Mouse (Mus musculus): ENCODE results near the gene Rps6. TPM values are rescaled to one million over a fixed set of nuclear protein-coding genes. Genes with fewer than 3 reads are reported as not detected.
A peak's percentile ranks its signal among the peaks of the same experiment; 100 is the strongest.
"Not testable (repeated sequence)": the region's sequence is repeated elsewhere in the genome, so short reads cannot be mapped to it uniquely, and the experiment has no call there.

The Rps6 gene
- total RNA-seq, 2 experiments from 2014 or later: 454 to 481 TPM

DNA sequence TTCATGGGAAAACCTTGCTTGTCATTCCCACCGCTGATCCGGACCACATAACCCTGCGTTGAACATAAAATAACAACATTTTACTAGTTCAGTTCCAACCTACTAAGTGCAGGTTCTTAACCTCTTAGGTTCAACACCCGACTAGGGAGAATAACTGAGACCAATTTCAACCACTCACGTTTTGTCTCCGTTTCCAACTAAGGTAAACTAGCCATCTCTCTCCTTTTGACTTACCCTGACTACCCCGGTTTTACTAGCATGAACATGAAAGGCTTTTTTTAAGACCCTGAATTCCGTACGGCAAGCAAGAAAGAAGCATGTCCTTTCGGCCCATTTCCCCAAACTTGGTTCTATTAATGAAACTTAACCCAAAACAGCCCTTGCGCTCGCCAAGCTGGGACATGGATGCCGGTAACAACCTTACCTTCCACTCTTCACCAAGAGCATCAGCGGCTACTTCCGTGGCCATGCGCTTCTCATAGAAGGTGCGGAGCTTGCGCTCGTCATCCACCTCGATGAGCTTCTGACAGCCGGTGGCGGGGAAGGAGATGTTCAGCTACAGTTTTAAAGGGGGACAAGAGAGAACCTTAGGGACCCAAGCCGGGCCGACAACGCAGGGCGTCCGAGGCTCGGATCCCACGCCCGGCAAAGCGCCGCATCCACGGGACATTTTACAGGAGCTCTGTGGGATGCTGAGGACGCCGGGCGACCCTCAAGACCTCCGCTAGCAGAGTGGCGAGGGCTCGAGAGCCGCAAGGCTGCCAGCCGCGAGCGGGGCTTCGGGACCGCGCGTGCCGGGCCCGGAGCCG, 704 bp downstream of the Rps6 start:
- no peak for DNase-seq
- intact Hi-C loops (cut with DNase I): loop anchor here (1.0 kb wide), 1 partner anchor 67 kb away; no protein-coding TSS in a partner anchor

DNA sequence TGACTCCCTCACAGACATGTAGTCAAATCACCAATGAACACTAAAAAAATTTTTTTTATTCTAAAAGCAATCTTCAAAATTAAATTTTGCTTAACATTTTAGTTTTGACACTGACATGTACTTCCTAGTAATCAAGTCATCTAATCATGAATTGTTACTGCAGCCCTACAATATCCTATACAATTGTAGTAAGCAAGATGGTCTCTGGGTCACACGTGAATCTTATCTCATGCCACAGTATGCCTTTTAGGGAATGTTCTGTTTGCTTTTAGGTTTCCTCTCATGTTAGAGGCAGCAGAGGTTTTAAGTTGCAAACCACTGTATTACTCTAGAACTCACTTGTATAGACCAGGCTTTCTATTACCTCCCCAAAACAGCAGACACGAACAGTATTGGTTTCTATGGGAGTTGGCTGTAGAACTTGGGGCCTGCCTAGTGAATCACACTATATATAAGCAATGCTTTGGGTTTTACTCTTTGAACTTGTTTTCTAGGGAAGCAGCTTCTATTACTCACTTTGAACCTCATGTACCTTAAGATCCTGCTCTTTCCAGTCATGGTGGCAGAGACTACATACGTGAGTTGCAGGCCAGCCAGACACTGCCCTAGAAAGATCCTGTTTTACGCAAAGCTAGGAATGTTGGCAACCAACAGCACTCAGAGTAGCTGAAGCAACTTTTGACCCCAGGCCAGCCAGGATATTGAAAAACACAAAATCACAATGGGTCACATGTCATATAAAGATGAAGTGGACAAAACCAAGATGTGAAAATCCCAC, 4.2 kb downstream of the Rps6 start:
- DNase-seq: no peak
- intact Hi-C loops (cut with DNase I): no loop called here

- no peak for DNase-seq
- intact Hi-C loops (cut with DNase I): no loop called here
These were observed 5.2 kb downstream of the Rps6 start for GRCm38 (mm10) chr4:86852018-86852417.

- intact Hi-C loops (cut with DNase I): no loop called here
These were observed 5.9 kb downstream of the Rps6 start for GRCm38 (mm10) chr4:86851331-86851730.

DNA sequence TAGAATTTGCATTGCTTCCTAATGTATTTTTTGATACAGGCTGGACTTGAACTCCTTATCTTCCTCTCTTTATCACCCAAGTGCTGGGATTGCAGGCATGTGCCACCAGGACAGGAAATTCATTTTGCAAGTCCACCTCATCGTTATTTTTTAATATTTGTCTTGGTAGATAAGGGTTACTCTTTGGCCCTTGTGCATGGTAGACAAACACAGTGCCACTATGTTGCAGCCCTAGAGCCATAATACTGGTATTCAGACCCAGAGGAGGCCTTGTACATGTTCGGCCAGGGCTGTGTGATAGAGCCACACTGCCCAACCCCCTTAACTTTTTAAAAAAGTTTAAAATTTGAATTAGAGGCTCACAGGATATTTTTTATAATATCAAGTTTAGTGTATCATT, 10.0 kb downstream of the Rps6 start:
- intact Hi-C loops (cut with DNase I): no loop called here
- DNase-seq: no peak

More at GRCm38 (mm10) chr4:86851331-86851730, 5.9 kb downstream of the Rps6 start:
- no peak for DNase-seq

DNA sequence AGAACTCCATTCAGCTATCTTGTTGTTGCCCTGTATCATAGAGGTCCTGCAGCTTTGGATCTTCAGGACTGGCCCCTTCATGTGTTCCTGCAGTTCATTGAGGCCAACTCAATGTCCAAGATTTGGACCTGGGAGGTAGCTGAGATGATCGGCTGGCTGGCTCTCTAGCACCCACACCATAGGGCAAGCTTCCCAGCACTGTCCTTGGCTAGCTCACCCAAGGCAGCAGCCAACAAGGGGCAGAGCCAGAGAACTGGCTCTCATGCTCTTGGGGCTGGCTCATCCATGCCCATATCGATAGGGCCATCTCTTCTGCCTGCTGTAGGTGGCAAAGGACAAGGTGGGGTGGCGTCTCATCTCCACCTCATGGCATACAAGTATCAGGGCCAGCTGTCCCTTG, 11.8 kb downstream of the Rps6 start:
- peak; percentile 16 to 19 for DNase-seq
- intact Hi-C loops (cut with DNase I): no loop called here

DNA sequence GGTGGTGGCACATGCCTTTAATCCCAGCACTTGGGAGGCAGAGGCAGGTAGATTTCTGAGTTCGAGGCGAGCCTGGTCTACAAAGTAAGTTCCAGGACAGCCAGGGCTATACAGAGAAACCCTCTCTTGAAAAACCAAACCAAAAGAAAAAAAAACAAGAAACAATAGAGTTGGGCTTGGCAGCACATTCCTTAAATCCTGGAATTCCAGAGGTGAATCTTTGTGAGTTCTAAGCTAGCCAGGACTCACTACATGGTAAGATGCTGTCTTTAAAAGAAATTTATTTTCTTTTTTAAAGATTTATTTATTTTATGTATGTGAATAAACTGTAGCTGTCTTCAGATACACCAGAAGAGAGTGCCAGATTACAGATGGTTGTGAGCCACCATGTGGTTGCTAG, 16.1 kb downstream of the Rps6 start:
- intact Hi-C loops (cut with DNase I); DNase-seq: not testable (repeated sequence)

- DNase-seq: no peak
- intact Hi-C loops (cut with DNase I): no loop called here
These were observed 25.3 kb downstream of the Rps6 start for GRCm38 (mm10) chr4:86831896-86832295.

GRCm38 (mm10) chr4:86825143-86825542, 32.1 kb downstream of the Rps6 start:
- intact Hi-C loops (cut with DNase I): no loop called here
- no peak for DNase-seq

DNA sequence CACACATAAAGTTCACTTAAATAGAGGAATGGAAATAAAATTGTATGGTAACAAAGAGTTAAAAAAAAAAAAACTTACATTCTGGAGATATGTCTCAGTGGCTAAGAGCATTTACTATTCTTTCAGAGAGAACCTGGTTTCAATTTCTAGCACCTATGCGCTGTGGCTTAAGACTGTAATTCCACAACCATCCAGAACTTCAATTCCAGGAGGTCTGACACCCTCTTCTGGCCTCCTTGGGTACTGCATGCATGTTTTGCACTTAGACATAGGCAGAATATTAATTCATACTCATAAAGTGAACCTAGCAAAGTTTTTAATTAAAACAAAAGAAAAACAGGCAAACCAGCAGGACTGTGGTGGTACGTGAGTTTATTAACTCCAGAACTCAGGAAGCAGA, 34.0 kb downstream of the Rps6 start:
- peak; percentile 41 to 70 for DNase-seq
- intact Hi-C loops (cut with DNase I): loop anchor here (5.0 kb wide), 1 partner anchor 104 kb away; no protein-coding TSS in a partner anchor

GRCm38 (mm10) chr4:86814850-86815249, 42.4 kb downstream of the Rps6 start:
- intact Hi-C loops (cut with DNase I): no loop called here
- DNase-seq: no peak

GRCm38 (mm10) chr4:86810604-86811003, 46.6 kb downstream of the Rps6 start:
- peak in 1 of 2 experiments; percentile 11 for DNase-seq
- intact Hi-C loops (cut with DNase I): no loop called here

Other genes starting within 250 kb of the Rps6 start
- gene Haus6, start 245.4 kb downstream of the Rps6 start, total RNA-seq (2021): 1 to 10 TPM; 6.1 to 7.5 TPM
- 100 to 1,000 TPM; 112 to 113 TPM for gene Plin2, start 187.4 kb downstream of the Rps6 start, total RNA-seq (2021)
- 10 to 100 TPM; 29.4 to 40.9 TPM for gene Dennd4c, start 108.9 kb downstream of the Rps6 start, total RNA-seq (2021)
- gene Acer2, start 17.0 kb upstream of the Rps6 start, total RNA-seq (2021): 10 to 100 TPM; 21.4 to 26.9 TPM

Data from heart, postnatal 14 days (tissue).